Mouse (Mus musculus) inflammation-experienced regulatory T-cells (primary cell): ENCODE data around the gene Camp. TPM values are rescaled to one million over a fixed set of nuclear protein-coding genes. Genes with fewer than 3 reads are reported as not detected.

Experiments used
- polyA plus RNA-seq, 2 experiments: library from polyadenylated mRNA; unstranded; fragments of 100-300 nt; shearing (Covaris generic); gene quantifications; one replicate each; pipeline ENCODE4 v1.2.1; 2017

Gene Camp
- 1 to 10 TPM in 1 of 2 experiments, not detected in 1; 2.0 TPM for polyA plus RNA-seq

DNA sequence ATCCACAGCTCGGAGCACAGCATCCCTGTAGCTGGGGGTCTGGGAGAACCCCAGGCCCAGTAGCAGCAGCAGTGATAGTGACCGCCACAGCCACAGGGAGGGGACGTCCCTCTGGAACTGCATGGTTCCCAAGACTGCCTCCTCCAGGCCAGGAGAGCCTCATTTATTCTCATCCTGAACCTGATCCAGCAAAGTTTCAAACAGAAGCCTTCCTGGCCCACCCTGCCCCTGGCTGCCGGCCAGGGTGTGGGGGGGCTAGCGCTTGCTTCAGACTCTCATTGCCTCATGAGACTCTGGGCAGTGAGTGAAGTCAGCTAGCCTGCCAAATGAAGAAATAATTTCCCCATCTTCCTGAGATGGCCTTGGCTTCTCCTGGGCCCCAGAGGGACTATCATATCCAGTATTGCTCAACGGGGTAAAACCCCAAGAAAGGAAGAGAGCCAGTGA lies at the start of gene Camp:
Gene Camp, minus strand, starts transcription at position 306 of the 447 bp plus-strand sequence.

DNA sequence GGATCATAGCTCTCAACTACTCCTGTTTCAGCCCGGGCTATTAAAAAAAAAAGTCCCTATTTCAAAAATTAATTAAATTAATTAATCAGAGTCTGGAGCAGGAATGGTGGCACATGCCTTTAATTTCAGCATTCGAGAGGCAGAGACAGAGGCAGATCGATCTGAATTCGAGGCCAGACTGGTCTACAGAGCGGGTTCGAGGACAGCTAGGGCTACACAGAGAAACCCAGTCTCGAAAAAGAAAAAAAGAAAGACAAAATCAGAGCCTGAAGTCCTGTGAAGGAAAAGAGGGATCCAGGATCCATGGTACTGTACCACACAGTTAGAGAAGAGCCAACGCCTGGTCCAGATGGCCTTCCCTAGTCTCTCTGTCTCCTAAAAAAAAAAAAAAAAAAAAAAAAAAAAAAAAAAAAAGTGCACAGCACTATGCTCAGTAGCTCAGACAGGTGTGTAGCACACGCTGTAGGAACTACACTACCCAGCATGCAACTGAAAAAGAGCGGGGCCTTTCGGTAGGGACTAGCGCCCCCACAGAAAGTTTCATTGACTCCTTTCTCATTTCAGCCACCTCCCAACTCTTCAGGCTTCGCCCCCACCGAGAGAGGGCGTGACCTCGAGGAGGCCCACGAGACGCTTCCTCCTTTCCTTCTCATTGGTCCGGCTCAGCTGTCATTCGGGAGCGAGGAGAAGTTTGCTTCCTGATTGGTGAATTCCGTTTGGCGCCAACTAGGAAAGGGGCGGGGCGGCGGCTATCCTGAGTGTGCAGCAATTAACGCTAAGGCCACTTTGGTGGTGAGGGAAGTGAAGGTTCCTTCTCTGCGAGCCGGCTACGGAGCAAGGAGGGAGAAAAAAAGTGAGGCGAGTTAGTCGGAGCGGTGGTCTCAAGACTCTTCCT lies 25.6 kb upstream of the Camp start, which contains the start of gene Cdc25a:
Gene Cdc25a, plus strand, starts transcription at position 783 of the 895 bp plus-strand sequence.

DNA sequence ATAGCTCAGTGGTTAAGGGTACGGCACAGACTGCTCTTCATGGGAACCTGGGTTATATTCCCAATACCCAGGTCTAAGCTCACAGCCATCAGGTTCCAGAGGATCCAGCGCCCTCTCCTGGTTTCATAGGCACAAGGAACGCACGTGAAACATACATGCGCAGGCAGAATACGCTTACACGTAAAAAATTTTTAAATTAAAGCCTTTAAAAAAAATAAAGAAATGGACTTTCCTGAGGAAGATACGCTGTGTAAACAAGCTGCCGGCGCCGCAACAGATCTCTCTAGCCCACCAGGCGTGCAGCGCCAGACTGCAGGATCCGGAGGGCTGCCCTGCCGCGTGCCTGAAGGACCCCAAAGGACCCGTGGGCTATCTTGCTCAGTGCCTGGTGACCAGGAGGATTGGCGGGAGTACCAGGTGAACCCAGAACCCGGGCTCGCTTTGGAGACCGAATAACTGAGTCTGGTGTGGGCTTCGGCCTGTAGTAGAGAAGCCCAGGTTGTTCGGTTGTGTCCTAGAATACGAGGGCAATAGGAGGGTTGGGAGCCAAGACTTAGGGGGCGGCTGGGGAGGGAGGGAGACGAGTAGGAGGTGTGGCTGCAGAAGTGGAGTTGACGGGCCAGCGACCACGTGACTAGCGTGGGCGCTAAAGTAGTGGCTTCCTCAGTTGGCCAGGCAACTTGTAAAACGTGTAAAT lies 16.9 kb downstream of the Camp start, which contains the start of gene Nme6:
Gene Nme6, plus strand, starts transcription at position 359 of the 697 bp plus-strand sequence.

DNA sequence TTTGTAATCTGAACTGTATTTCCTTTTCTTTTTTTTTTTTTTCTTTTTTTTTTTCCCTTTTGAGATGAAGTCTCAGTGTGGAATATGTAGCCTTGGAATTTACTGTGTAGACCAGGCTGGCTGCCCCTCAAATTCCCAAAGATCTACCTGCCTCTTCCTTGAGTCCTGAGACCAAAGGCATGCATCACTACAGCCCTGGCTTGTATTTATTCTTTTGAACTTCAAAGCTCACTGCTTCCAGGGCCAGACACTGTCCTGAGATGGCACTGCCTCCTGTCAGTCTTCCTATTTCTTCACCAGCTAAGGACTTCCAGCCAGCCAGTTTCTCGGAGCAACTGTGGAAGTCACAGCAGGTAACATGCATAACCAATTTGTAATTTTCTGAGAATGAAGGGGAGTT lies 37.4 kb downstream of the Camp start, which contains the start of gene Spink8:
Gene Spink8, plus strand, starts transcription at position 301 of the 400 bp plus-strand sequence.

Other genes with a start within 250 kb of the Camp start
- gene Fbxw24, start 223.6 kb downstream of the Camp start, polyA plus RNA-seq, result under 1 TPM in 1 of 2 experiments, not detected in 1; 0.32 TPM
- not detected for gene Fbxw25, start 185.0 kb downstream of the Camp start, polyA plus RNA-seq
- gene Fbxw18, start 146.9 kb downstream of the Camp start, polyA plus RNA-seq, result under 1 TPM in 1 of 2 experiments, not detected in 1; 0.61 TPM
- gene Fbxw26, start 103.5 kb downstream of the Camp start, polyA plus RNA-seq, result under 1 TPM in 1 of 2 experiments, not detected in 1; 0.56 TPM
- not detected for gene Fbxw27, start 58.9 kb downstream of the Camp start, polyA plus RNA-seq
- 1 to 10 TPM in 1 of 2 experiments, not detected in 1; 1.0 TPM for gene Spink8, start 37.3 kb downstream of the Camp start, polyA plus RNA-seq
- 10 to 100 TPM; 11.3 to 17.9 TPM for gene Nme6, start 16.9 kb downstream of the Camp start, polyA plus RNA-seq
- 10 to 100 TPM; 11.7 to 12.9 TPM for gene Cdc25a, start 26.0 kb upstream of the Camp start, polyA plus RNA-seq
- gene Map4, start 81.8 kb upstream of the Camp start, polyA plus RNA-seq, result 10 to 100 TPM; 66.9 to 67.0 TPM